Mouse (Mus musculus): Measurements from ENCODE around the gene Omg. TPM values are rescaled to one million over a fixed set of nuclear protein-coding genes. Genes with fewer than 3 reads are reported as not detected.

Gene Omg
- polyA plus RNA-seq, 1 experiment from 2014 or later: 1.9 TPM

DNA sequence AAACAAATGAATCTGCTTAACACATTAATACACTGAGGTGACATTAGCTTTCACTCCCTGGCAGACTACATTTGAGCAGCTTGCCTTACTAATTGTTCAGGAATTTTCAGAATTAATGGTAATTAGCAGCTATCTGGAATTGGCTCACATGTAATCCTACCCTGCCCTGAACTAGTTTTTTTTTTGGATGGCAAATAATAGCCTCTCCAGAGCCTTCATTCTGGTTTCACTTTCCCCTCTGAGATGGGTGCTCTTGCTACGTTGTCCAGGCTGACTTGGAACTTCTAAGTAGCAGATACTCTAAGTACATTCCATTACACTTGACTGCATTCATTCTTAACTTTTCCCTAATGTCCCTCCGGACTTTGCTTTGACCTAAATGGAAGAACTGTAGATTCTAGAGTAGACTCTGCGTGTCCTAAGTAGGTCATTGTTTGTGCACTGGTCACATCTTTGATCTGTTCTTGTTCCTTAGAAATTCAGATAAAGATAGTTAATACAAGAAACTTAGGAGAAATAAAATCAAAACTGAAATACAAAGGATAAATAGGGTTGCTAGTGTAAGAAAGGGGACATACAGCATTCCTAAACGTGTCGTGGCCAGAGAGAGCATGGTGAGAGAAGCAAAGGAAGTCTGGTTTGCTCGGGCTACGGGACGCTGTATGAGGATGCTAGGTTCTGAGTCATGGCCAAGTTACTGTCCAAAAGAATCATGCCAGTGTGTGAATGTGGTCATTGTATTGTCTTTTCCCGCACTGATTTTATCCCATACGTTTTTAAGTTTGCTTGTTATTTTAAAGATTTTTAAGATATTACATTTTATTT lies 8.7 kb downstream of the Omg start:
- WGBS: 80% methylated on average over 10 of the region's 10 CpGs
- Histone ChIP-seq H3K4me1 (ENCODE audit: control insufficient read depth, insufficient read depth, low read length) (no peaks in the 10 kb centered on the region), H3K9me3 (ENCODE audit: control insufficient read depth, low read length) (no peaks in the 10 kb centered on the region), H3K27me3 (ENCODE audit: control insufficient read depth, insufficient read depth, low read length) (no peaks in the 10 kb centered on the region), H3K9ac (ENCODE audit: low read length) (no peak overlapping the region), H3K36me3 (ENCODE audit: control insufficient read depth, insufficient read depth, low read length) (no peaks in the 10 kb centered on the region), H3K4me3 (ENCODE audit: low read depth, low read length) (no peak overlapping the region), H3K27ac (ENCODE audit: low read depth, low read length) (no peak overlapping the region), H3K4me2 (no peak overlapping the region)
- DNase-seq (ENCODE audit: low spot score, missing footprints): no peak
- no peak for ATAC-seq (ENCODE audit: low FRiP score)

DNA sequence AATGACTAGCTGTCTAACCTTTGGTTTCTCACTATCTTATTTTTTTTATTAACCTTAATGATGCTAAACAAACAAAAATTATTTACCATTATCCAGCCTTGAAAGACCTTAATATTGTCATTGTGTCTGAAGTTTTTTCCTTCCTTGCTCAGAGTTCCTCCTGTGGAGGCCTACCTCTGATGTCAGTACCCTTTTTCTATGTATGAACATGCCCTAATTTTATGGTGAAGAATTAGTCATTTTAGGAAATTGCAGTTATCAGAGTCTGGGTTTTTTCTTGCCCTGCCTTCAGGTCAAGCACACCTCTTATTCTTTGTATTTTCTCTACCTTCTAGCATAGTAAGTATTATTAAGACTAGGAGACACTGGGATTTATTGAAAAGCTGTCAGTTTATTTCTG lies 19.2 kb downstream of the Omg start:
- no peak for DNase-seq (ENCODE audit: low spot score, missing footprints)
- H3K9ac ChIP-seq (ENCODE audit: low read length): no peak overlapping the region
- H3K9me3 ChIP-seq (ENCODE audit: control insufficient read depth, low read length): no peaks in the 10 kb centered on the region
- no peaks in the 10 kb centered on the region for H3K4me1 ChIP-seq (ENCODE audit: control insufficient read depth, insufficient read depth, low read length)
- no peaks in the 10 kb centered on the region for H3K27me3 ChIP-seq (ENCODE audit: control insufficient read depth, insufficient read depth, low read length)
- no peak overlapping the region for H3K4me2 ChIP-seq
- no peaks in the 10 kb centered on the region; the same call in 1 of the 2 replicates for H3K36me3 ChIP-seq (ENCODE audit: control insufficient read depth, insufficient read depth, low read length)
- no peak overlapping the region for H3K27ac ChIP-seq (ENCODE audit: low read depth, low read length)
- ATAC-seq (ENCODE audit: low FRiP score): no peak
- no peak overlapping the region for H3K4me3 ChIP-seq (ENCODE audit: low read depth, low read length)

DNA sequence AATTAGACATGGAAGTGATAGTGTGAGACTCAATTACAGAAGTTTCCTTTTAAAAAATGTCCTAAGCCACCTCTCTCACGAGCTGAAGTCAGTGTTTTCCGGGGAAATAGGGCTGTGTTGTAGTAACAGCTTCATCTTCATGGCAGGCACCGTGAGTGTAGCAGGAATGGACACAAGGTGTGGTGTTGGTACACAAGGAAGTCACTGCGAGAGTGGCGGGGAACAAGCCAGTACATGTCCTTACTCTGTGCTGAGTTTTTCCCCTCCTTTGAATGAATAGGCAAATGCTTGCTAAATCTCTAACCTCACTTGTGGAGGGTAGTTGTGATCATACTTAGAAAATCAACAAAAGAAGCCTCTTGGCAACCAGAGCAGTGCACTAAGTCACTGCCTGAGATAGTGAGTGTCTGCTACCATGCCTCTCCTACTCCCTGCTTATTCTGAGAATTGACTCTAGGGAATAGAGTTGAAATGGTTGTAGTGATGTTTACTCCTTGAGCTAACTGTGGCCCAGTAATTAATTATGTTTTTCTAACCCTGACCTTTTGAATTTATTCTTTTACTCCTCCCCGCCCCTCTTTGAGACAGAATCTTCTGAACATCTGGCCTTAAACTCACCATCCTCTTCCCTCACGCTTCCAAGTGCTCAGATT lies 19.9 kb downstream of the Omg start:
- Histone ChIP-seq H3K27me3 (ENCODE audit: control insufficient read depth, insufficient read depth, low read length) (no peaks in the 10 kb centered on the region), H3K27ac (ENCODE audit: low read depth, low read length) (no peak overlapping the region), H3K4me1 (ENCODE audit: control insufficient read depth, insufficient read depth, low read length) (no peaks in the 10 kb centered on the region), H3K4me3 (ENCODE audit: low read depth, low read length) (no peak overlapping the region), H3K4me2 (no peak overlapping the region), H3K9me3 (ENCODE audit: control insufficient read depth, low read length) (no peaks in the 10 kb centered on the region), H3K36me3 (ENCODE audit: control insufficient read depth, insufficient read depth, low read length) (no peaks in the 10 kb centered on the region; the same call in 1 of the 2 replicates), H3K9ac (ENCODE audit: low read length) (no peak overlapping the region)
- ATAC-seq (ENCODE audit: low FRiP score): no peak
- no peak for DNase-seq (ENCODE audit: low spot score, missing footprints)
- 87% methylated on average over 7 of the region's 7 CpGs for WGBS

DNA sequence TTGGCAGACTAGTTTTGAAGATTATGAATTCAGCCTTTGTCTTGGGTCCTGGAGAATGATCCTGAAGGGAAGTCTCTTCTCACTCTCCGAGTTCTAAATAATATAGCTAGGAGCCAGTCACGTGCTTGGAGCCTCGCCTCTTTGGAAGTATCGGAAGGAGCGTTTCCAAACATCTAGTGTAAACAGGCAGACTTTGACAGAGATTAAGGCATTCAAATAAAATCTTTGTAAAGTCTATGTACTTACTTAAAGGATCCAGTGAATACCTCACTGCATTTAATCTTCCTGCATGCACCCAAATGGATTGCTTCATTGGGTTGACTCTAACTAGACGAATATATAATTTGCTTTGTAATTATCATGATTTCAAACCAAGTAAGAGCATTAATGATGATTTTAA lies 20.5 kb downstream of the Omg start:
- Histone ChIP-seq H3K9me3 (ENCODE audit: control insufficient read depth, low read length) (no peaks in the 10 kb centered on the region), H3K4me1 (ENCODE audit: control insufficient read depth, insufficient read depth, low read length) (no peaks in the 10 kb centered on the region), H3K9ac (ENCODE audit: low read length) (no peak overlapping the region), H3K4me3 (ENCODE audit: low read depth, low read length) (no peak overlapping the region), H3K27ac (ENCODE audit: low read depth, low read length) (no peak overlapping the region), H3K4me2 (no peak overlapping the region), H3K27me3 (ENCODE audit: control insufficient read depth, insufficient read depth, low read length) (no peaks in the 10 kb centered on the region), H3K36me3 (ENCODE audit: control insufficient read depth, insufficient read depth, low read length) (no peaks in the 10 kb centered on the region; the same call in 1 of the 2 replicates)
- 87% methylated on average over 6 of the region's 6 CpGs for WGBS
- ATAC-seq (ENCODE audit: low FRiP score) (no peak), DNase-seq (ENCODE audit: low spot score, missing footprints) (no peak)

DNA sequence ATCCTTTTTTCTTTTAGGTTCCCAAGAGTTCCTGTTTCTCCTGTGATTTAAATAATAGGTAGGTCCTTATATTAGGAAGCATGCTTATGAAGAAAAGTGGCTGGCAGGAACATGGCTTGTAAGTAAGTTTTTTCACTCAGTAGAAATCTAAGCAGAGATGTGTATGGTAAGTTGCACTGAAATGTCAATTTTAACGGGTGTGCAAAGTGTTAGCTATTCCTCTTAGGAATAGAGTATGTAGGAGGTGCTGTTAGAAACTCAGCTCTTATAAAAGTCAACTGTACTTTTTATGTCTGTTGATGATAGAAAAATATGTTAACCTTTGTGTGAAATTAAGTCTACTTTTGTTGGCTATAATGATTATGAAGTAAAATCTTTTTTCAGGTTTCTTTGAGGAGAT lies 35.8 kb downstream of the Omg start:
- H3K9ac ChIP-seq (ENCODE audit: low read length): no peak overlapping the region
- 89% methylated on average over 1 of the region's 1 CpGs for WGBS
- no peaks in the 10 kb centered on the region for H3K27me3 ChIP-seq (ENCODE audit: control insufficient read depth, insufficient read depth, low read length)
- ATAC-seq (ENCODE audit: low FRiP score) (no peak), DNase-seq (ENCODE audit: low spot score, missing footprints) (peak; percentile 41)
- no peak overlapping the region for H3K4me2 ChIP-seq
- no peaks in the 10 kb centered on the region for H3K4me1 ChIP-seq (ENCODE audit: control insufficient read depth, insufficient read depth, low read length)
- H3K4me3 ChIP-seq (ENCODE audit: low read depth, low read length): no peak overlapping the region
- H3K36me3 ChIP-seq (ENCODE audit: control insufficient read depth, insufficient read depth, low read length): peaks cover 11% of the 10 kb centered on the region; the same call in 1 of the 2 replicates
- H3K9me3 ChIP-seq (ENCODE audit: control insufficient read depth, low read length): no peaks in the 10 kb centered on the region
- no peak overlapping the region for H3K27ac ChIP-seq (ENCODE audit: low read depth, low read length)

DNA sequence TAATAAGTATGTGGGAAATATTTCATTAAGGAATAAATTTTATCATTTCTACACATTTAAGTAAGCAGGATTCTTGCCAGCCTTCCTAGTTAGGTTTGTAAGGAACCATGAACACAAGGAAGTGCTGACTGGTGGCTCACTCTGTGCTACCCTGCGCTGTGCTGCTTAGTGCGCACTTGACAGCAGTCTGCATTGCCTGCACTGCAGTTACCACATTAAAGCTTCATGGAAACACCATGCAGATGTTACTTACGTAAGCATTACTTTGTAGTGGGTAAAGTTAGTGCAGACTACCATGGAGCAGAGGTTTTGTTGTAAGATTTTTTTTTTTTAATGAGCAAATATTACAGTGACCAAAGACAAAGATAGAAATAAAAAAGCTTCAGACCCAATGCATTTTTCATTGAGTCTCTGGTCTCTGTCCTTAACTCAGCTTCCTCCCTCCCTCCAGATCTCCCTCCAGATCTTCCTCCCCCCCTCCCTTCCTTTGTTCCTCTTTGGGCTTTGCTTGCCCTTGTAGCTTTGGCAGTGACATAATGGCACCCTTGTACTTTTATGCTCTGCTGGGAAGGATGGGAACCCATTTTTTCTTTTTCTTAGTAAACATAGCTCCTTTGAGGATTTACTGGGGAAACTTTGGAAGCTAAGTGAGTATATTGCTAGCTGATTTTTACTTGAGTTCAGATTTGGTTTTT lies 43.0 kb downstream of the Omg start:
- Histone ChIP-seq H3K9me3 (ENCODE audit: control insufficient read depth, low read length) (no peaks in the 10 kb centered on the region), H3K36me3 (ENCODE audit: control insufficient read depth, insufficient read depth, low read length) (peaks cover 4% of the 10 kb centered on the region; the same call in 1 of the 2 replicates), H3K4me3 (ENCODE audit: low read depth, low read length) (no peak overlapping the region), H3K27me3 (ENCODE audit: control insufficient read depth, insufficient read depth, low read length) (no peaks in the 10 kb centered on the region), H3K4me2 (no peak overlapping the region), H3K27ac (ENCODE audit: low read depth, low read length) (no peak overlapping the region), H3K4me1 (ENCODE audit: control insufficient read depth, insufficient read depth, low read length) (no peaks in the 10 kb centered on the region), H3K9ac (ENCODE audit: low read length) (no peak overlapping the region)
- DNase-seq (ENCODE audit: low spot score, missing footprints) (no peak), ATAC-seq (ENCODE audit: low FRiP score) (no peak)
- 91% methylated on average over 3 of the region's 3 CpGs for WGBS

DNA sequence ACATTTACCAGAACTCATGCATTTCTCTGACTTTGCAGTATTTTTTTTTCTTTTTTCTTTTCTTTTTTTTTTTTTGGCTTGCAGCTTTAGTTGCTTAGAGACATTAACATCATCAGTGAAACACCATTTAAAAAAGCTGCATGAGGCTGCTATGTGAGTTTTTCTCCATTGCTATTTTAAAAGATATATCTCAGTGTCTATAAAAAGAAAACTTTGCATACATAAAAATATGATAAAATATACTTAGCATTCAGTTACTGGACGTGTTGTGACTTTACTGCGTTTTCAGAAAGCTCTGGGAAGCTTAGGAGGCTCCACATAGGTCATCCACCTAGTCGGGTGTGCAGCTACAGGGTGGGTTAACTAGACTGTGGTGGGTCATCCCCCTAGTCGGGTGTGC lies 44.0 kb downstream of the Omg start:
- H3K27me3 ChIP-seq (ENCODE audit: control insufficient read depth, insufficient read depth, low read length): no peaks in the 10 kb centered on the region
- DNase-seq (ENCODE audit: low spot score, missing footprints): no peak
- 92% methylated on average over 4 of the region's 4 CpGs for WGBS
- peaks cover 4% of the 10 kb centered on the region; the same call in 1 of the 2 replicates for H3K36me3 ChIP-seq (ENCODE audit: control insufficient read depth, insufficient read depth, low read length)
- H3K9ac ChIP-seq (ENCODE audit: low read length): no peak overlapping the region
- H3K4me1 ChIP-seq (ENCODE audit: control insufficient read depth, insufficient read depth, low read length): no peaks in the 10 kb centered on the region
- no peak for ATAC-seq (ENCODE audit: low FRiP score)
- no peaks in the 10 kb centered on the region for H3K9me3 ChIP-seq (ENCODE audit: control insufficient read depth, low read length)
- H3K4me2 ChIP-seq: no peak overlapping the region
- no peak overlapping the region for H3K27ac ChIP-seq (ENCODE audit: low read depth, low read length)
- no peak overlapping the region for H3K4me3 ChIP-seq (ENCODE audit: low read depth, low read length)

DNA sequence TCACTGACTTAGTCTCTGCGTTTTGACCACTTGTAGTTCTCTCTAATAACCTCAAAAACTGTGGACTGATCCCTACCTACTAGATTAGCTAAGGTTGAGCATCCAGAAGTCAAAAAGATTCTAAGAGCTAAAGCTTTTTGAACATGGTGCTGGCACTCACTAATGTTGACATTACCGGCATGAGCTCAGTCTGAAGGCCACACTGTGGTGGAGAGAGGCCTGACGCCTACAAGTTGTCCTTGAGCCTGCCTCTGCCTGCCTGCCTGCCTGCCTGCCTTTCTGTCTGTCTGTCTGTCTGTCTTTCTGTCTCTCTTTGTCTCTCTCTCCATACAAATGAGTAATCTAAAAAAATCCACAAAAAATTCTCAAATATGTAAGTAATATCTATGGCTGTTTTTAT lies 46.0 kb downstream of the Omg start:
- peaks cover 9% of the 10 kb centered on the region; the same call in 1 of the 2 replicates for H3K36me3 ChIP-seq (ENCODE audit: control insufficient read depth, insufficient read depth, low read length)
- ATAC-seq (ENCODE audit: low FRiP score): no peak
- 87% methylated on average over 3 of the region's 3 CpGs for WGBS

DNA sequence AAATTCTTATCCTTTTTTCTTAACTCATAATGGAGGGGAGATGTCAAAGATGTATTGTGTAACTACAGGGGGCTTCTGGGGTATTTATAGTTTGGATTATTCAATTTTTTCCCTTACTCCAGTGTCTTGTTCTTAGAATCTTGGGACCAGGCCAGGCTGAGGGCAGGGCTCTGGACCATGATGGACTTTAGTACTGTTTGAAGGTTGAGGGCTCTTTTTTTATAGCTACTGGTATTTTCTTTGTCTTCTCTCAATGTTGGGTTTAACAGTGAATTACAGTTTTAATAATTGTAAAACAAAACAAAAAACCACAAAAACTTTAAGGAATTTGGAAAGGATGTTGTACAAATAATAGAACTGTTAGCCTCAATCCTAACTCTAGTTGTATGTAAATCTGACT lies 50.9 kb downstream of the Omg start:
- Histone ChIP-seq H3K9ac (ENCODE audit: low read length) (no peak overlapping the region), H3K27ac (ENCODE audit: low read depth, low read length) (no peak overlapping the region), H3K4me2 (no peak overlapping the region), H3K9me3 (ENCODE audit: control insufficient read depth, low read length) (no peaks in the 10 kb centered on the region), H3K4me3 (ENCODE audit: low read depth, low read length) (no peak overlapping the region), H3K27me3 (ENCODE audit: control insufficient read depth, insufficient read depth, low read length) (no peaks in the 10 kb centered on the region), H3K4me1 (ENCODE audit: control insufficient read depth, insufficient read depth, low read length) (no peaks in the 10 kb centered on the region), H3K36me3 (ENCODE audit: control insufficient read depth, insufficient read depth, low read length) (peaks cover 9% of the 10 kb centered on the region; the same call in 1 of the 2 replicates)
- ATAC-seq (ENCODE audit: low FRiP score) (no peak), DNase-seq (ENCODE audit: low spot score, missing footprints) (no peak)

More for the DNA sequence above, 46.0 kb downstream of the Omg start:
- H3K9me3 ChIP-seq (ENCODE audit: control insufficient read depth, low read length): no peaks in the 10 kb centered on the region
- no peak overlapping the region for H3K27ac ChIP-seq (ENCODE audit: low read depth, low read length)
- H3K4me1 ChIP-seq (ENCODE audit: control insufficient read depth, insufficient read depth, low read length): no peaks in the 10 kb centered on the region
- H3K4me3 ChIP-seq (ENCODE audit: low read depth, low read length): no peak overlapping the region
- H3K27me3 ChIP-seq (ENCODE audit: control insufficient read depth, insufficient read depth, low read length): no peaks in the 10 kb centered on the region
- DNase-seq (ENCODE audit: low spot score, missing footprints): no peak
- no peak overlapping the region for H3K4me2 ChIP-seq
- H3K9ac ChIP-seq (ENCODE audit: low read length): no peak overlapping the region

Measured in midbrain, embryonic 11.5 days (tissue).